Mouse (Mus musculus): ENCODE results near the gene Oaz2.

GRCm38 (mm10) chr9:65645984-65646383 lies 21.8 kb upstream of the Oaz2 start:
- TF ChIP-seq CTCF (conservative IDR thresholded peaks at IDR 0.05 in 1 of 2, IDR thresholded peaks at IDR 0.05 in 1 of 2; ENCODE audit: low read depth in 2 of 2, low read length in 2 of 2) = 0 out of 4 replicates have a peak, but pooled peaks of 1 of the 2 experiments have one; percentile 5
- TF ChIP-seq UBTF (IDR thresholded peaks at IDR 0.05; ENCODE audit: low read depth, low read length) = no peak
- TF ChIP-seq ZC3H11A (IDR thresholded peaks at IDR 0.05; ENCODE audit: low read depth, low read length) = no peak
- TF ChIP-seq CHD2 (IDR thresholded peaks at IDR 0.05; ENCODE audit: low read length) = no peak
- no peak for TF ChIP-seq NRF1 (IDR thresholded peaks at IDR 0.05; ENCODE audit: low read depth, low read length)
- TF ChIP-seq NELFE (IDR thresholded peaks at IDR 0.05; ENCODE audit: low read depth, low read length) = no peak
- no peak for TF ChIP-seq E2F4 (IDR thresholded peaks at IDR 0.05; ENCODE audit: insufficient replicate concordance, low read depth, low read length)
- no peak for TF ChIP-seq POLR2A (IDR thresholded peaks at IDR 0.05; ENCODE audit: low read depth, low read length)
- TF ChIP-seq MEF2A (IDR thresholded peaks at IDR 0.05; ENCODE audit: borderline replicate concordance, low read depth, low read length) = no peak
- no peak for TF ChIP-seq KAT2A (IDR thresholded peaks at IDR 0.05; ENCODE audit: insufficient replicate concordance, low read length)
- TF ChIP-seq USF1 (IDR thresholded peaks at IDR 0.05; ENCODE audit: low read depth, low read length) = no peak
- TF ChIP-seq EP300 (IDR thresholded peaks at IDR 0.05; ENCODE audit: low read length) = no peak
- TF ChIP-seq GABPA (IDR thresholded peaks at IDR 0.05; ENCODE audit: insufficient replicate concordance, low read depth, low read length) = no peak
